Mouse (Mus musculus) testis, adult 2 months (tissue): ENCODE results near the gene Chmp6.
A peak's percentile ranks its signal among the peaks of the same experiment; 100 is the strongest.

Source experiments
- CTCF ChIP-seq: fragments of 200-500 bp; IDR thresholded peaks from 2 replicates; pipeline ENCODE4 v1.5.1; 2012; ENCODE audit warnings: low read depth, mild to moderate bottlenecking, inconsistent platforms, low read length, moderate library complexity; ENCODE audit not compliant: control insufficient read depth, insufficient read depth, insufficient replicate concordance
- POLR2A ChIP-seq: fragments of 200-500 bp; IDR thresholded peaks from 2 replicates; pipeline ENCODE4 v1.6.1; 2012; ENCODE audit warnings: low read depth, mild to moderate bottlenecking, inconsistent platforms, low read length, moderate library complexity; ENCODE audit not compliant: control insufficient read depth

DNA sequence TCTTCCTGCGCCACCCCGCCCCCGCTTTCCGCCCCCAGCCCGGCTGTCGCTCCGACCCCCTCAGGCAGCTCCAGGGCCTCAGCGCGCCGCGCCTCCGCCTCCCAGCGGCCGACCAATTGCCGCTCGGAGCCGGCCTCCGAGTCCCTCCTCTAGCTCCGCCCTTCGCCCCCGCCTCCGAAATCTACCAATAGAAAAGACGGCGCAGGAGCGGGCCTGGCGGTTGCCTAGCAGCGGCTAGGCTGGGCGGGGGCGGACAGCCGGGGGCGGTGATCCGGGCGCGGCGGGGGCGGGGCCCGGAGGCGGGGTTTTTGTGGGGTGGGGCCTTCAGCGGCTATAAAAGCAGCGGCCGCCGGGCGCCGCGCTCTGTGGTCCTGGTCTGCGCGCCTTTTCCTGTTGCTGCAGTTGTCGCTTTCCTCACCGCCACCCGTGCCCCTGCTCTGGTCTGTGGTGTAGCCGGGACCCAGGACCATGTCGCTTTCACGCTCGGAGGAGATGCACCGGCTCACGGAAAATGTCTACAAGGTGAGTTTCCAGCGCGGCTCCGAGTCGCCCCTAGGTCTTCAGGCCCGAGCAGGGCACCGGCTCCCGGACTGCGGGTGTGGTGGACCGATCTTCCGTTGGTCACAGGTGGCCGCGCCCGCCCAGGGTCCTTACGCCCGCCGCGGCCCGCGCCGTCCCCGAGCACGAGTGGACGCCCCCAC, 29.6 kb downstream of the Chmp6 start, which contains the start of gene Baiap2:
- TF ChIP-seq POLR2A (peak; percentile 99), CTCF (no peak)
